Mouse (Mus musculus) hindbrain, embryonic 14.5 days (tissue): ENCODE data around the gene Rars2. TPM values are rescaled to one million over a fixed set of nuclear protein-coding genes. Genes with fewer than 3 reads are reported as not detected.

Source experiments
- ATAC-seq: fragments of 200-750 bp; cut with Nextera tagmentation; 2 replicates; pipeline ENCODE4 v1.8.0; 2017; ENCODE audit warnings: moderate number of reproducible peaks, mild to moderate bottlenecking, moderate TSS enrichment, moderate library complexity; ENCODE audit not compliant: low FRiP score
- DNase-seq: peaks from one replicate; pipeline ENCODE4 v3.0.0-alpha.2; 2015; ENCODE audit warnings: low spot score
- H3K27ac ChIP-seq: fragments of 300-500 bp; sonication (generic); 2 replicates; pipeline ENCODE4 v1.5.1; 2014; ENCODE audit warnings: mild to moderate bottlenecking, moderate library complexity
- H3K27me3 ChIP-seq: fragments of 300-500 bp; sonication (generic); 2 replicates; pipeline ENCODE4 v1.6.1; 2014; ENCODE audit warnings: mild to moderate bottlenecking, low read length, mixed read lengths; ENCODE audit not compliant: control insufficient read depth, insufficient read depth
- H3K36me3 ChIP-seq: fragments of 300-500 bp; sonication (generic); replicated peaks from 2 replicates; pipeline ENCODE4 v1.6.1; 2014; ENCODE audit not compliant: control insufficient read depth, insufficient read depth
- H3K4me1 ChIP-seq: fragments of 300-500 bp; sonication (generic); replicated peaks from 2 replicates; pipeline ENCODE4 v1.6.1; 2014; ENCODE audit warnings: antibody characterized with exemption, low read length, mixed read lengths; ENCODE audit not compliant: control insufficient read depth, insufficient read depth
- H3K4me2 ChIP-seq: fragments of 300-500 bp; sonication (generic); replicated peaks from 2 replicates; pipeline ENCODE4 v1.6.1; 2014; ENCODE audit warnings: mild to moderate bottlenecking, moderate library complexity
- H3K4me3 ChIP-seq: fragments of 300-500 bp; sonication (generic); replicated peaks from 2 replicates; pipeline ENCODE4 v1.5.1; 2014; ENCODE audit warnings: mild to moderate bottlenecking, low read length
- H3K9ac ChIP-seq: fragments of 300-500 bp; sonication (generic); 2 replicates; pipeline ENCODE4 v1.6.1; 2014
- H3K9me3 ChIP-seq: fragments of 300-500 bp; sonication (generic); 2 replicates; pipeline ENCODE4 v1.6.1; 2016; ENCODE audit warnings: low read length; ENCODE audit not compliant: control insufficient read depth
- WGBS: fragments of 180-500 bp; shearing (Covaris S2); extraction: QIAGEN DNeasy Blood & Tissue Kit; methylation state at CpG from one replicate; pipeline ENCODE4 v1.1.7; 2014; 5-methylcytosine and 5-hydroxymethylcytosine counted together
- polyA plus RNA-seq: library from polyadenylated mRNA; unstranded; fragments of >200 nt; fragmentation: Nextera tagmentation; extraction: Ambion mirVana; gene quantifications from 2 replicates; pipeline ENCODE4 v1.2.1, GENCODE M21; 2014

The Rars2 gene
- polyA plus RNA-seq, 1 experiment from 2014 or later = 50.3 TPM

- ATAC-seq = no peak
- no peak overlapping the region for H3K4me3 ChIP-seq
- H3K4me1 ChIP-seq = no peaks in the 10 kb centered on the region
- no peak overlapping the region for H3K4me2 ChIP-seq
- no peak for DNase-seq
- no peak overlapping the region for H3K27ac ChIP-seq
- H3K27me3 ChIP-seq = no peaks in the 10 kb centered on the region
- WGBS = 74% methylated on average over 4 of the region's 4 CpGs
- no peak overlapping the region for H3K9ac ChIP-seq
- H3K36me3 ChIP-seq = no peaks in the 10 kb centered on the region
- H3K9me3 ChIP-seq = no peaks in the 10 kb centered on the region
Observed at GRCm38 (mm10) chr4:34703029-34703428, 88.3 kb downstream of the Rars2 start.

DNA sequence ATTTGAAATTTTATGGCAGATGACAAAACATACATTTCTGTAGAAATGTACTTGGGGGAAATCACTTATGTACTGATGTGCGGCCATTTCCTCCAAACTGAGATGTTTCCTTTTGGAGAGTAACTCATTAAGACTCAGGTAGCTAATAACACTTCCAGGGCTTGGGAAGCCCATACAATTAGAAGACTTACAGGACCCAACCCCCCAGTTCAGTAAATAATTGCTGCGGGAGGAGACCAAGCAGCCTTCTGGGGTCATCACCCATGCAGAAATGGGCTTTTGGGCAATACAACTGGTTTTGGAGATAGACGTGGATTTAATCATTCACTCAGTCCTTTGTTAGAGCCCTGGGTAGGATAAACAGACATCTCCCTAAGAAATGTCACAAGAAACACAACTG, 92.5 kb downstream of the Rars2 start:
- H3K36me3 ChIP-seq = no peaks in the 10 kb centered on the region
- H3K4me3 ChIP-seq = no peak overlapping the region
- WGBS = 77% methylated on average over 3 of the region's 3 CpGs
- H3K4me1 ChIP-seq = no peaks in the 10 kb centered on the region
- H3K9ac ChIP-seq = no peak overlapping the region
- ATAC-seq (no peak), DNase-seq (no peak)
- H3K4me2 ChIP-seq = no peak overlapping the region
- no peaks in the 10 kb centered on the region for H3K9me3 ChIP-seq
- no peaks in the 10 kb centered on the region for H3K27me3 ChIP-seq
- no peak overlapping the region for H3K27ac ChIP-seq

- no peaks in the 10 kb centered on the region for H3K9me3 ChIP-seq
- no peak overlapping the region for H3K27ac ChIP-seq
- H3K9ac ChIP-seq = no peak overlapping the region
- no peaks in the 10 kb centered on the region for H3K4me1 ChIP-seq
- no peaks in the 10 kb centered on the region for H3K36me3 ChIP-seq
- DNase-seq = no peak
- H3K4me3 ChIP-seq = no peak overlapping the region
- ATAC-seq = no peak
- 82% methylated on average over 3 of the region's 3 CpGs for WGBS
- no peak overlapping the region for H3K4me2 ChIP-seq
- H3K27me3 ChIP-seq = no peaks in the 10 kb centered on the region
Observed at GRCm38 (mm10) chr4:34708127-34708526, 93.4 kb downstream of the Rars2 start.

Other genes starting within 250 kb of the Rars2 start
- gene Akirin2, start 64.0 kb upstream of the Rars2 start, polyA plus RNA-seq = 92.5 and 93.7 TPM in 2 replicates
- 95.3 and 96.2 TPM in 2 replicates for gene Orc3, start within 50 bp of the Rars2 start, polyA plus RNA-seq
- 37.0 and 47.3 TPM in 2 replicates for gene Slc35a1, start 72.5 kb downstream of the Rars2 start, polyA plus RNA-seq
- 4.6 and 5.9 TPM in 2 replicates for gene Cfap206, start 115.2 kb downstream of the Rars2 start, polyA plus RNA-seq
- not detected in 2 replicates for gene Gm136, start 141.3 kb downstream of the Rars2 start, polyA plus RNA-seq
- gene Smim8, start 163.5 kb downstream of the Rars2 start, polyA plus RNA-seq = 53.5 and 54.1 TPM in 2 replicates